Mouse (Mus musculus): ENCODE data around the gene Zfp512b. TPM values are rescaled to one million over a fixed set of nuclear protein-coding genes. Genes with fewer than 3 reads are reported as not detected.

The Zfp512b gene
- polyA plus RNA-seq, 1 experiment from 2014 or later = 51.6 TPM

- no peak overlapping the region for H3K27ac ChIP-seq
- H3K9me3 ChIP-seq (replicated peaks) = no peaks in the 10 kb centered on the region
- H3K9ac ChIP-seq = no peak overlapping the region
- H3K4me1 ChIP-seq = peaks cover 2% of the 10 kb centered on the region; the same call in 1 of the 2 replicates
- peaks cover 56% of the 10 kb centered on the region for H3K36me3 ChIP-seq
- no peak overlapping the region for H3K4me3 ChIP-seq (replicated peaks)
- 95% methylated on average over 3 of the region's 3 CpGs for WGBS
- ATAC-seq (replicated peaks; ENCODE audit: low FRiP score) = no peak
- no peak overlapping the region for H3K4me2 ChIP-seq
- no peaks in the 10 kb centered on the region for H3K27me3 ChIP-seq
Measured at GRCm38 (mm10) chr2:181532589-181532988, 60.0 kb downstream of the Zfp512b start.

Small RNAs within 50 kb of the gene (microRNA-seq; reads per million reads assigned to microRNA genes)
- not detected for gene Mir7006

Other genes with a start within 250 kb of the Zfp512b start
- gene Zgpat, start 227.9 kb downstream of the Zfp512b start, polyA plus RNA-seq (2015; fragmentation: Nextera tagmentation; extraction: Ambion mirVana) = 41.7 and 43.7 TPM in 2 replicates
- 69.4 and 71.8 TPM in 2 replicates for gene Arfrp1, start 227.4 kb downstream of the Zfp512b start, polyA plus RNA-seq (2015; fragmentation: Nextera tagmentation; extraction: Ambion mirVana)
- gene Lime1, start 212.7 kb downstream of the Zfp512b start, polyA plus RNA-seq (2015; fragmentation: Nextera tagmentation; extraction: Ambion mirVana) = 22.6 and 26.7 TPM in 2 replicates
- 25.5 and 28.0 TPM in 2 replicates for gene Zbtb46, start 133.4 kb downstream of the Zfp512b start, polyA plus RNA-seq (2015; fragmentation: Nextera tagmentation; extraction: Ambion mirVana)
- 0.30 TPM in 1 of 2 replicates, not detected in the other for gene Abhd16b, start 99.6 kb downstream of the Zfp512b start, polyA plus RNA-seq (2015; fragmentation: Nextera tagmentation; extraction: Ambion mirVana)
- gene Tpd52l2, start 95.7 kb downstream of the Zfp512b start, polyA plus RNA-seq (2015; fragmentation: Nextera tagmentation; extraction: Ambion mirVana) = 162 and 169 TPM in 2 replicates
- gene Dnajc5, start 72.3 kb downstream of the Zfp512b start, polyA plus RNA-seq (2015; fragmentation: Nextera tagmentation; extraction: Ambion mirVana) = 84.4 and 88.6 TPM in 2 replicates
- gene Uckl1, start 7.9 kb downstream of the Zfp512b start, polyA plus RNA-seq (2015; fragmentation: Nextera tagmentation; extraction: Ambion mirVana) = 50.7 and 59.0 TPM in 2 replicates
- gene Prpf6, start 935 bp downstream of the Zfp512b start, polyA plus RNA-seq (2015; fragmentation: Nextera tagmentation; extraction: Ambion mirVana) = 67.4 and 69.5 TPM in 2 replicates
- 24.6 and 26.3 TPM in 2 replicates for gene Samd10, start 6.4 kb upstream of the Zfp512b start, polyA plus RNA-seq (2015; fragmentation: Nextera tagmentation; extraction: Ambion mirVana)
- 0.21 TPM in 1 of 2 replicates, not detected in the other for gene Gm29797, start 64.2 kb upstream of the Zfp512b start, polyA plus RNA-seq (2015; fragmentation: Nextera tagmentation; extraction: Ambion mirVana)
- 48.1 and 49.9 TPM in 2 replicates for gene Sox18, start 78.8 kb upstream of the Zfp512b start, polyA plus RNA-seq (2015; fragmentation: Nextera tagmentation; extraction: Ambion mirVana)
- 25.6 and 25.9 TPM in 2 replicates for gene Tcea2, start 87.5 kb upstream of the Zfp512b start, polyA plus RNA-seq (2015; fragmentation: Nextera tagmentation; extraction: Ambion mirVana)
- 56.6 and 61.7 TPM in 2 replicates for gene Rgs19, start 101.2 kb upstream of the Zfp512b start, polyA plus RNA-seq (2015; fragmentation: Nextera tagmentation; extraction: Ambion mirVana)
- gene Lkaaear1, start 105.6 kb upstream of the Zfp512b start, polyA plus RNA-seq (2015; fragmentation: Nextera tagmentation; extraction: Ambion mirVana) = 0.22 TPM in 1 of 2 replicates, not detected in the other
- gene Oprl1, start 122.2 kb upstream of the Zfp512b start, polyA plus RNA-seq (2015; fragmentation: Nextera tagmentation; extraction: Ambion mirVana) = 0.36 and 1.9 TPM in 2 replicates
- 0.26 and 0.71 TPM in 2 replicates for gene Myt1, start 170.5 kb upstream of the Zfp512b start, polyA plus RNA-seq (2015; fragmentation: Nextera tagmentation; extraction: Ambion mirVana)
- gene Pcmtd2, start 245.1 kb upstream of the Zfp512b start, polyA plus RNA-seq (2015; fragmentation: Nextera tagmentation; extraction: Ambion mirVana) = 33.6 and 36.2 TPM in 2 replicates

Data from kidney, embryonic 15.5 days (tissue).